Mouse (Mus musculus): ENCODE data around the gene Pcsk6. TPM values are rescaled to one million over a fixed set of nuclear protein-coding genes. Genes with fewer than 3 reads are reported as not detected.

Gene Pcsk6
- total and polyA plus RNA-seq, 3 experiments: 0.01 TPM; not detected in 2

DNA sequence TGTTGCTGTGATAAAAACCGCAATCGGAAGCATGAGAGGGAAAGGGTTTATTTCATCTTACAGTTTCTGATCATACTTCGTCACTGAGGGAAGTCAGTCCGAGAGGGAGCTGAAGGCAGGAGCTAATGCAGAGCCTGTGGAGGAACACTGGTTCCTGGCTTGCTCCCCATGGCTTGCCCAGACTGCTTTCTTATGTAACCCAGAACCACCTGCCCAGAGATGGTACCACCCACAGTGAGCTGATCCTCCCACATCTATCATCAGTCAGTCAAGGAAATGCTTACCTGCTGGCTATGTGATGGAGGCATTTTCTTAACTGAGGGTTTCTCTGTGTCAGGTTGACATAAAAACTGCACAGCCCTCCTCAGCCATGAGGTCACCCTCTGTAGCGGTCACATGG lies 127.2 kb downstream of the Pcsk6 start:
- Histone ChIP-seq H3K27me3 (ENCODE audit: control insufficient read depth in 1 of 2, insufficient read depth in 2 of 2, low read length in 2 of 2) (no peaks in the 10 kb centered on the region; a peak in 1 of 4 replicates), H3K27ac (ENCODE audit: control insufficient read depth, low read depth, low read length) (no peak overlapping the region), H3K79me2 (ENCODE audit: control insufficient read depth, insufficient read depth, low read length, poor library complexity) (no peaks in the 10 kb centered on the region), H3K9ac (ENCODE audit: control insufficient read depth, low read depth, low read length, poor library complexity, severe bottlenecking) (no peak overlapping the region), H3K36me3 (ENCODE audit: control insufficient read depth in 1 of 2, insufficient read depth in 2 of 2, low read length in 2 of 2) (no peaks in the 10 kb centered on the region), H3K9me3 (replicated peaks; ENCODE audit: insufficient read depth, low read length) (no peaks in the 10 kb centered on the region), H3K4me1 (ENCODE audit: control insufficient read depth in 1 of 2, insufficient read depth in 2 of 2, low read length in 2 of 2) (no peaks in the 10 kb centered on the region), H3K4me3 (ENCODE audit: control insufficient read depth in 1 of 2, insufficient read depth in 1 of 2, low read depth in 2 of 2, low read length in 2 of 2) (no peak overlapping the region)
- TF ChIP-seq JUND (IDR thresholded peaks at IDR 0.05; ENCODE audit: low read depth, low read length) (no peak), NELFE (IDR thresholded peaks at IDR 0.05; ENCODE audit: low read depth, low read length) (no peak), MYB (IDR thresholded peaks at IDR 0.05; ENCODE audit: low read depth, low read length) (no peak), CHD2 (IDR thresholded peaks at IDR 0.05; ENCODE audit: low read length) (no peak), RAD21 (IDR thresholded peaks at IDR 0.05; ENCODE audit: low read depth, low read length) (no peak), RCOR1 (IDR thresholded peaks at IDR 0.05; ENCODE audit: low read depth, low read length) (no peak), CHD1 (IDR thresholded peaks at IDR 0.05; ENCODE audit: low read depth, low read length) (no peak), GABPA (IDR thresholded peaks at IDR 0.05; ENCODE audit: low read depth, low read length) (no peak), POLR2AphosphoS5 (IDR thresholded peaks at IDR 0.05; ENCODE audit: borderline replicate concordance, low read depth, low read length) (no peak), HCFC1 (IDR thresholded peaks at IDR 0.05; ENCODE audit: low read depth, low read length) (no peak), ELF1 (IDR thresholded peaks at IDR 0.05; ENCODE audit: low read depth, low read length) (no peak), CTCF (IDR thresholded peaks at IDR 0.05 in 2 of 3, conservative IDR thresholded peaks at IDR 0.05 in 1 of 3; ENCODE audit: control insufficient read depth in 1 of 3, insufficient read depth in 1 of 3, low read depth in 2 of 3, low read length in 3 of 3, poor library complexity in 1 of 3, severe bottlenecking in 1 of 3) (no peak), NRF1 (IDR thresholded peaks at IDR 0.05; ENCODE audit: insufficient read depth, low read depth, low read length, poor library complexity, severe bottlenecking) (no peak)
- no peak for DNase-seq (ENCODE audit: low read depth, low spot score)

- Histone ChIP-seq H3K27me3 (ENCODE audit: control insufficient read depth in 1 of 2, insufficient read depth in 2 of 2, low read length in 2 of 2) (no peaks in the 10 kb centered on the region; a peak in 1 of 4 replicates), H3K79me2 (ENCODE audit: control insufficient read depth, insufficient read depth, low read length, poor library complexity) (no peaks in the 10 kb centered on the region), H3K4me3 (ENCODE audit: control insufficient read depth in 1 of 2, insufficient read depth in 1 of 2, low read depth in 2 of 2, low read length in 2 of 2) (no peak overlapping the region), H3K36me3 (ENCODE audit: control insufficient read depth in 1 of 2, insufficient read depth in 2 of 2, low read length in 2 of 2) (no peaks in the 10 kb centered on the region), H3K27ac (ENCODE audit: control insufficient read depth, low read depth, low read length) (no peak overlapping the region), H3K9ac (ENCODE audit: control insufficient read depth, low read depth, low read length, poor library complexity, severe bottlenecking) (no peak overlapping the region), H3K9me3 (replicated peaks; ENCODE audit: insufficient read depth, low read length) (no peaks in the 10 kb centered on the region), H3K4me1 (ENCODE audit: control insufficient read depth in 1 of 2, insufficient read depth in 2 of 2, low read length in 2 of 2) (no peaks in the 10 kb centered on the region)
- DNase-seq (ENCODE audit: low read depth, low spot score): no peak
- TF ChIP-seq JUND (IDR thresholded peaks at IDR 0.05; ENCODE audit: low read depth, low read length) (no peak), ETS1 (IDR thresholded peaks at IDR 0.05; ENCODE audit: low read depth, low read length) (no peak), MEF2A (IDR thresholded peaks at IDR 0.05; ENCODE audit: extremely low read depth, insufficient replicate concordance, low read depth, low read length, poor library complexity, severe bottlenecking) (no peak), MYC (IDR thresholded peaks at IDR 0.05; ENCODE audit: low read depth, low read length) (no peak), GATA1 (IDR thresholded peaks at IDR 0.05; ENCODE audit: low read depth, low read length) (no peak), E2F4 (IDR thresholded peaks at IDR 0.05; ENCODE audit: borderline replicate concordance, low read depth, low read length) (no peak), USF1 (IDR thresholded peaks at IDR 0.05; ENCODE audit: low read depth, low read length) (no peak), UBTF (IDR thresholded peaks at IDR 0.05; ENCODE audit: borderline replicate concordance, insufficient read depth, low read depth, low read length) (no peak), SIN3A (IDR thresholded peaks at IDR 0.05; ENCODE audit: low read length) (no peak), TBP (IDR thresholded peaks at IDR 0.05; ENCODE audit: low read depth, low read length) (no peak)
Observed at GRCm38 (mm10) chr7:65992329-65992728, 130.8 kb downstream of the Pcsk6 start.
